Mouse (Mus musculus): ENCODE data around the gene Lgals12. TPM values are rescaled to one million over a fixed set of nuclear protein-coding genes. Genes with fewer than 3 reads are reported as not detected.

Lgals12 gene
- total and polyA plus RNA-seq, 3 experiments = not detected

DNA sequence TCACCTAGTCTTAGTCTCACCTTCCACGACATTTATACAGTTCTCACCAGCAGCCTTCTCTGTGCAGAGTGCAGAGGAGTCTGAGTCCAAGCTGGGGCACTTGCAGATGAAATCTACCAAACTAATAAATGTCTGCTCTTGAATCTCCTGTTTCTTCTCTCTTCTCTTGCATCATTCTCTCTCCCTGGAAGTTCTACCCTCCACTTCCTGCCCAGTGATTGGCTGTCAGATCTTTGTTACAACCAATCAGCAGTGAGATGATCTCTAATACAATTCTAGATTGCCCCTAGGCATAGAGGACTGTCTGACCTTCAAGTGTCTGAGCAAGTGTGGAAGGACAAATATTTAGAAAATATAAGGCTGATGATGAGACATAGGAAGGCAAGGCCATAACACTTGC is 30.8 kb downstream of the Lgals12 start:
- Histone ChIP-seq H3K9me3 (replicated peaks; ENCODE audit: low read length) (no peaks in the 10 kb centered on the region), H3K4me3 (replicated peaks in 1 of 3; ENCODE audit: low read depth in 2 of 3, low read length in 2 of 3, poor library complexity in 1 of 3) (peak overlapping the region; percentile 23 to 55 (median 49)), H3K27ac (ENCODE audit: insufficient read depth, low read depth) (no peak overlapping the region), H3K4me1 (ENCODE audit: control insufficient read depth in 1 of 2, insufficient read depth in 2 of 2) (peaks cover 0 to 16% of the 10 kb centered on the region in 2 experiments; a peak in 2 of 4 replicates), H3K4me2 (ENCODE audit: insufficient read depth, low read depth, poor library complexity, severe bottlenecking) (no peak overlapping the region), H3K9ac (ENCODE audit: insufficient read depth, low read depth) (peak overlapping the region; percentile 29; the same call in 1 of the 2 replicates), H3K79me2 (replicated peaks; ENCODE audit: control insufficient read depth, extremely low read depth, insufficient read depth, poor library complexity, severe bottlenecking) (no peaks in the 10 kb centered on the region), H3K27me3 (replicated peaks) (no peaks in the 10 kb centered on the region), H3K36me3 (replicated peaks in 1 of 2; ENCODE audit: control insufficient read depth in 1 of 2, insufficient read depth in 1 of 2, low read length in 1 of 2) (peaks cover 43 to 55% of the 10 kb centered on the region in 2 experiments)
- in situ Hi-C loops (cut with MboI; ENCODE audit: low pct_ligation_motif_present, low pct_unique_long_range_greater_than_20kb, low sequenced_read_pairs) = no loop called here
- peak; percentile 49 for DNase-seq (ENCODE audit: extremely low read depth)
- dilution Hi-C loops (cut with MboI; ENCODE audit: extremely low pct_ligation_motif_present, extremely low pct_unique_long_range_greater_than_20kb, low sequenced_read_pairs) = no loop called here
- TF ChIP-seq SIN3A (IDR thresholded peaks at IDR 0.05; ENCODE audit: low read length) (no peak), TBP (conservative IDR thresholded peaks at IDR 0.05; ENCODE audit: low read depth, low read length) (no peak), USF2 (conservative IDR thresholded peaks at IDR 0.05; ENCODE audit: low read depth, low read length) (no peak), POLR2A (IDR thresholded peaks at IDR 0.05; ENCODE audit: low read depth, low read length) (no peak), RCOR1 (conservative IDR thresholded peaks at IDR 0.05; ENCODE audit: low read depth, low read length) (no peak), BHLHE40 (IDR thresholded peaks at IDR 0.05; ENCODE audit: low read depth, low read length) (no peak), KAT2A (IDR thresholded peaks at IDR 0.05; ENCODE audit: insufficient replicate concordance, low read length) (no peak), CHD2 (IDR thresholded peaks at IDR 0.05; ENCODE audit: low read length) (no peak), MAFK (IDR thresholded peaks at IDR 0.05; ENCODE audit: insufficient replicate concordance, low read length) (no peak), IRF4 (IDR thresholded peaks at IDR 0.05; ENCODE audit: low read depth, low read length) (no peak), CHD1 (IDR thresholded peaks at IDR 0.05; ENCODE audit: low read depth, low read length) (no peak), NELFE (IDR thresholded peaks at IDR 0.05; ENCODE audit: low read depth, low read length) (no peak), ZNF384 (IDR thresholded peaks at IDR 0.05; ENCODE audit: low read depth, low read length) (no peak), SMC3 (IDR thresholded peaks at IDR 0.05; ENCODE audit: low read depth, low read length) (no peak), POLR2AphosphoS2 (IDR thresholded peaks at IDR 0.05; ENCODE audit: low read depth, low read length) (no peak)

DNA sequence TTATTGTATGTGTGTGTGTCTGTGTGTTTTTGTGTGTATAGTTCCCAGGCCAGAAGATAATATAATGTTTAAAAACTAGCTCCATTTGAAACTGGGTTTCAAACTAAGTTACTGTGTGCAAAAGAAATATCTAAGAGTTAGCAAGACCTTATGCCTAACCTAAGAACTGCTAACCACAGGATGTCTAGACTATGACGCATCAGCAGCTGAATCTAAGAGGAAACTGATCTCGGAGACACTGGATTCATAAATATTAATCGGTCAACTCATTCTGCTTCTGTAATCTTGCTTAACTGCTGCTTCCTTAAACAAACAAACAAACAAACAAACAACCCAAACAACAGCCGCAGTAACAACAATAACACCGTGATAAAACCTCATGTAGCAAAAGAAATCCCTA is 37.3 kb downstream of the Lgals12 start:
- no peaks in the 10 kb centered on the region for H3K9me3 ChIP-seq (replicated peaks; ENCODE audit: low read length)
- H3K4me1 ChIP-seq (ENCODE audit: control insufficient read depth in 1 of 2, insufficient read depth in 2 of 2) = peaks cover 0 to 11% of the 10 kb centered on the region in 2 experiments; a peak in 2 of 4 replicates
- in situ Hi-C loops (cut with MboI; ENCODE audit: low pct_ligation_motif_present, low pct_unique_long_range_greater_than_20kb, low sequenced_read_pairs) = no loop called here
- no peak overlapping the region for H3K4me2 ChIP-seq (ENCODE audit: insufficient read depth, low read depth, poor library complexity, severe bottlenecking)
- dilution Hi-C loops (cut with MboI; ENCODE audit: extremely low pct_ligation_motif_present, extremely low pct_unique_long_range_greater_than_20kb, low sequenced_read_pairs) = no loop called here
- H3K36me3 ChIP-seq (replicated peaks in 1 of 2; ENCODE audit: control insufficient read depth in 1 of 2, insufficient read depth in 1 of 2, low read length in 1 of 2) = peaks cover 8 to 18% of the 10 kb centered on the region in 2 experiments
- H3K27ac ChIP-seq (ENCODE audit: insufficient read depth, low read depth) = no peak overlapping the region
- DNase-seq (ENCODE audit: extremely low read depth) = no peak
- H3K4me3 ChIP-seq (replicated peaks in 1 of 3; ENCODE audit: low read depth in 2 of 3, low read length in 2 of 3, poor library complexity in 1 of 3) = no peak overlapping the region
- no peaks in the 10 kb centered on the region for H3K27me3 ChIP-seq (replicated peaks)
- TF ChIP-seq ELF1 (IDR thresholded peaks at IDR 0.05; ENCODE audit: low read depth, low read length) = no peak
- no peak for TF ChIP-seq MAX (IDR thresholded peaks at IDR 0.05; ENCODE audit: low read length)
- no peak for TF ChIP-seq NELFE (IDR thresholded peaks at IDR 0.05; ENCODE audit: low read depth, low read length)
- TF ChIP-seq USF2 (conservative IDR thresholded peaks at IDR 0.05; ENCODE audit: low read depth, low read length) = no peak
- TF ChIP-seq EP300 (IDR thresholded peaks at IDR 0.05; ENCODE audit: low read length) = no peak
- no peak for TF ChIP-seq RCOR1 (conservative IDR thresholded peaks at IDR 0.05; ENCODE audit: low read depth, low read length)
- TF ChIP-seq POLR2A (IDR thresholded peaks at IDR 0.05; ENCODE audit: low read depth, low read length) = no peak
- no peak for TF ChIP-seq JUN (IDR thresholded peaks at IDR 0.05; ENCODE audit: insufficient read depth, low read depth, low read length)
- TF ChIP-seq USF1 (IDR thresholded peaks at IDR 0.05; ENCODE audit: low read depth, low read length) = no peak
- no peaks in the 10 kb centered on the region for H3K79me2 ChIP-seq (replicated peaks; ENCODE audit: control insufficient read depth, extremely low read depth, insufficient read depth, poor library complexity, severe bottlenecking)
- H3K9ac ChIP-seq (ENCODE audit: insufficient read depth, low read depth) = no peak overlapping the region
